Mouse (Mus musculus) bone marrow, adult 2 months (tissue): Measurements from ENCODE around the gene Glyr1.

Experiments
- CTCF ChIP-seq: fragments of 200-500 bp; IDR thresholded peaks from 2 replicates; pipeline ENCODE4 v1.5.1; 2011; ENCODE audit warnings: low read length, control low read depth; ENCODE audit not compliant: control insufficient read depth, insufficient read depth
- POLR2A ChIP-seq: fragments of 200-500 bp; IDR thresholded peaks from 2 replicates; pipeline ENCODE4 v1.6.1; 2011; ENCODE audit warnings: low read depth, mild to moderate bottlenecking, control low read depth, low read length, borderline replicate concordance; ENCODE audit not compliant: control insufficient read depth

GRCm38 (mm10) chr16:4998984-4999383, 50.7 kb downstream of the Glyr1 start:
- TF ChIP-seq CTCF (no peak), POLR2A (no peak)
